In genomic region chr4:45498345-45498744, GRCm38 (mm10) we compare ENCODE assay signal across 1 mouse cellular context.
TF ChIP-seq lines count a peak whose summit lies in the region.

No protein-coding gene starts in this region.

TF ChIP-seq in CH12.LX, 34 proteins besides CTCF, POLR2A, EP300 and RAD21 (continued from another document):
- TF ChIP-seq JUN (IDR thresholded peaks at IDR 0.05; ENCODE audit: insufficient read depth, low read depth, low read length) (no peak), MAZ (IDR thresholded peaks at IDR 0.05; ENCODE audit: low read depth, low read length) (no peak; the same call in 1 of the 2 replicates), TBP (conservative IDR thresholded peaks at IDR 0.05; ENCODE audit: low read depth, low read length) (no peak), MEF2A (IDR thresholded peaks at IDR 0.05; ENCODE audit: borderline replicate concordance, low read depth, low read length) (peak; percentile 65; the same call in 1 of the 2 replicates), CHD1 (IDR thresholded peaks at IDR 0.05; ENCODE audit: low read depth, low read length) (0 out of 2 replicates have a peak, but pooled peaks have one; percentile 25), MAX (IDR thresholded peaks at IDR 0.05; ENCODE audit: low read length) (0 out of 2 replicates have a peak, but pooled peaks have one; percentile 12), SMC3 (IDR thresholded peaks at IDR 0.05; ENCODE audit: low read depth, low read length) (no peak), MXI1 (IDR thresholded peaks at IDR 0.05; ENCODE audit: low read depth, low read length) (peak; percentile 16; the same call in 1 of the 2 replicates), IRF4 (IDR thresholded peaks at IDR 0.05; ENCODE audit: low read depth, low read length) (peak; percentile 55; the same call in 1 of the 2 replicates), ZC3H11A (IDR thresholded peaks at IDR 0.05; ENCODE audit: low read depth, low read length) (no peak)
